Mouse (Mus musculus) liver, postnatal 0 days (tissue): ENCODE measurements around the gene Mrpl9. TPM values are rescaled to one million over a fixed set of nuclear protein-coding genes. Genes with fewer than 3 reads are reported as not detected.

ENCODE experiments used
- ATAC-seq: fragments of 200-750 bp; cut with Nextera tagmentation; 2 replicates; pipeline ENCODE4 v1.8.0; 2017; ENCODE audit warnings: mild to moderate bottlenecking, moderate library complexity
- DNase-seq: peaks from one replicate; pipeline ENCODE4 v3.0.0-alpha.2; 2016
- H3K27ac ChIP-seq: fragments of 300-500 bp; sonication (generic); 2 replicates; pipeline ENCODE4 v1.5.1; 2014; ENCODE audit warnings: antibody characterized with exemption, moderate library complexity, mild to moderate bottlenecking, low read depth
- H3K27me3 ChIP-seq: fragments of 300-500 bp; sonication (generic); 2 replicates; pipeline ENCODE4 v1.6.1; 2014; ENCODE audit warnings: low read length, control low read depth, mixed read lengths; ENCODE audit not compliant: insufficient read depth
- H3K36me3 ChIP-seq: fragments of 300-500 bp; sonication (generic); replicated peaks from 2 replicates; pipeline ENCODE4 v1.6.1; 2014; ENCODE audit warnings: mild to moderate bottlenecking, control low read depth, low read length, moderate library complexity, mixed read lengths; ENCODE audit not compliant: insufficient read depth
- H3K4me1 ChIP-seq: fragments of 300-500 bp; sonication (generic); 2 replicates; pipeline ENCODE4 v1.6.1; 2014; ENCODE audit warnings: antibody characterized with exemption, mild to moderate bottlenecking, control low read depth; ENCODE audit not compliant: insufficient read depth
- H3K4me2 ChIP-seq: fragments of 300-500 bp; sonication (generic); 2 replicates; pipeline ENCODE4 v1.6.1; 2014; ENCODE audit warnings: low read depth, mild to moderate bottlenecking, low read length, moderate library complexity, mixed read lengths
- H3K4me3 ChIP-seq: fragments of 300-500 bp; sonication (generic); 2 replicates; pipeline ENCODE4 v1.5.1; 2014; ENCODE audit warnings: low read depth, low read length
- H3K9ac ChIP-seq: fragments of 300-500 bp; sonication (generic); replicated peaks from 2 replicates; pipeline ENCODE4 v1.6.1; 2014; ENCODE audit warnings: mild to moderate bottlenecking, moderate library complexity
- H3K9me3 ChIP-seq: fragments of 300-500 bp; sonication (generic); 2 replicates; pipeline ENCODE4 v1.6.1; 2016; ENCODE audit warnings: mild to moderate bottlenecking, control low read depth, low read length, mixed read lengths
- CTCF ChIP-seq: sonication (generic); IDR thresholded peaks from 2 replicates; pipeline ENCODE4 v1.5.1; 2016; ENCODE audit warnings: antibody characterized with exemption, low read depth
- EP300 ChIP-seq: IDR thresholded peaks from 2 replicates; pipeline ENCODE4 v1.6.1; 2016; ENCODE audit warnings: antibody characterized with exemption, low read depth, mild to moderate bottlenecking
- WGBS: fragments of 180-500 bp; shearing (Covaris S2); extraction: QIAGEN DNeasy Blood & Tissue Kit; methylation state at CpG from one replicate; pipeline ENCODE4 v1.1.7; 2014; ENCODE audit not compliant: insufficient replicate concordance; 5-methylcytosine and 5-hydroxymethylcytosine counted together
- polyA plus RNA-seq: library from polyadenylated mRNA; unstranded; fragments of >200 nt; fragmentation: Nextera tagmentation; extraction: Ambion mirVana; gene quantifications from 2 replicates; pipeline ENCODE4 v1.2.1, GENCODE M21; 2015

Gene Mrpl9
- polyA plus RNA-seq, 1 experiment from 2014 or later = 28.7 TPM

DNA sequence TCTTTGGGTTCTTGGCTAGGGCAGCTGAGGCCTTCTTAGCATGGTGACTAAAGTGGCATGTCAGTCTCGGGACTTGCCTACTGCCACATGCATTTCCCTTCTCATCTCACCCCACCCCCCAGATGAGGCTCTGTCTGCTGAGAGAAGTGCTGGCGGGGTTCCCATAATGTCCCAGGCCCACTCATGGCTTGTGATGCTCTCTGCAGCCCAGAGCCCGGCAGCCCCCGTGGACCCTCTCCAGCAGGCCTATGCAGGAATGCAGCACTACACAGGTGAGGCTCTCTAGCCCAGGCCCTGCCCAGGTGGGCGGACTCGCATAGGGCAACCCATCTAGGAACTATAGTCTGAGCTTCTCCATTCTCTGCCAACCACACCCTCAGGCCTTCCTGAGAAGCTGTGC is 44.5 kb downstream of the Mrpl9 start:
- no peaks in the 10 kb centered on the region for H3K36me3 ChIP-seq
- DNase-seq = no peak
- no peak overlapping the region for H3K27ac ChIP-seq
- WGBS = 73% methylated on average over 6 of the region's 6 CpGs
- H3K4me2 ChIP-seq = no peak overlapping the region
- ATAC-seq = no peak
- no peaks in the 10 kb centered on the region for H3K27me3 ChIP-seq
- H3K9me3 ChIP-seq = no peaks in the 10 kb centered on the region
- TF ChIP-seq CTCF = no peak
- no peak for TF ChIP-seq EP300
- no peak overlapping the region for H3K4me3 ChIP-seq
- H3K4me1 ChIP-seq = no peaks in the 10 kb centered on the region
- H3K9ac ChIP-seq = no peak overlapping the region

GRCm38 (mm10) chr3:94497162-94497561 is 54.0 kb downstream of the Mrpl9 start:
- H3K4me3 ChIP-seq = no peak overlapping the region
- no peak overlapping the region for H3K27ac ChIP-seq
- no peaks in the 10 kb centered on the region for H3K4me1 ChIP-seq
- H3K36me3 ChIP-seq = peaks cover 20% of the 10 kb centered on the region
- H3K9me3 ChIP-seq = no peaks in the 10 kb centered on the region
- DNase-seq (no peak), ATAC-seq (no peak)
- no peak overlapping the region for H3K4me2 ChIP-seq
- no peak overlapping the region for H3K9ac ChIP-seq
- WGBS = 81% methylated on average over 4 of the region's 4 CpGs
- H3K27me3 ChIP-seq = no peaks in the 10 kb centered on the region
- no peak for TF ChIP-seq CTCF
- TF ChIP-seq EP300 = no peak

Other genes starting within 250 kb of the Mrpl9 start
- not detected in 2 replicates for gene Gm5286, start 246.6 kb upstream of the Mrpl9 start, polyA plus RNA-seq
- not detected in 2 replicates for gene Gm4778, start 179.3 kb upstream of the Mrpl9 start, polyA plus RNA-seq
- gene Them4, start 133.2 kb upstream of the Mrpl9 start, polyA plus RNA-seq = 15.6 and 16.3 TPM in 2 replicates
- not detected in 2 replicates for gene Them5, start 101.2 kb upstream of the Mrpl9 start, polyA plus RNA-seq
- 0.24 and 0.34 TPM in 2 replicates for gene C2cd4d, start 80.9 kb upstream of the Mrpl9 start, polyA plus RNA-seq
- gene Rorc, start 70.5 kb upstream of the Mrpl9 start, polyA plus RNA-seq = 5.4 and 6.6 TPM in 2 replicates
- 0.38 and 0.46 TPM in 2 replicates for gene Lingo4, start 44.8 kb upstream of the Mrpl9 start, polyA plus RNA-seq
- 7.1 and 7.7 TPM in 2 replicates for gene Tdrkh, start 30.0 kb upstream of the Mrpl9 start, polyA plus RNA-seq
- 0.15 and 0.38 TPM in 2 replicates for gene Oaz3, start 597 bp downstream of the Mrpl9 start, polyA plus RNA-seq
- gene Celf3, start 35.0 kb downstream of the Mrpl9 start, polyA plus RNA-seq = 0.04 and 0.06 TPM in 2 replicates
- gene Riiad1, start 37.0 kb downstream of the Mrpl9 start, polyA plus RNA-seq = 0.34 TPM in 1 of 2 replicates, not detected in the other
- gene Snx27, start 139.4 kb downstream of the Mrpl9 start, polyA plus RNA-seq = 9.9 and 10.1 TPM in 2 replicates
- not detected in 2 replicates for gene Gm10972, start 199.8 kb downstream of the Mrpl9 start, polyA plus RNA-seq
- 7.5 and 8.1 TPM in 2 replicates for gene Tuft1, start 215.6 kb downstream of the Mrpl9 start, polyA plus RNA-seq